15 mouse cellular contexts compared by ENCODE assay signal in the genomic region with DNA sequence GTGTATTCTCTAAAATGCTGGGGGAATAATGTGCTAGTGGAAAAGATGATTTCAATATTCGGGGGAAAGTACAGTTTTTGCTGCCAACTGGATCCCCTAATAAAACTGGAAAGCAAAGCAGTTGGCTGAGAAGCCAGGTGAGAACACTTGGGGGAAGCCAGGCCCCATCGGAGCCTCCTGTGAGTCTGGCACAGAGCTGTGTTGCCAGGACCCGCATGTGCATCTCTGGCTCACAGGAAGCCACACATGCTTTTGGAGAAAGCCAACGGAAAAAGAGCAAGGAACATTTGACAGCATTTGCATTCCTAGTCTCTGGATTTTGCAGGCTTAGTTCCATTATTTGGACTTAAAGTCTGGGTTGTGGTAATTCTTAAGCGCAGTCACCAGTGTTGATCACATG.
A peak's percentile ranks its signal among the peaks of the same experiment; 100 is the strongest.
DNase-seq lines count a peak whose midpoint lies in the region; ATAC-seq lines count a peak whose summit lies in the region.
"Had no signal": no experiment of that assay in that cellular context is flagged by ENCODE, and none has a peak within 500 bp of the region (broad histone marks: within the 10 kb centered on the region; RNA-seq: fewer than 3 reads in every experiment).

No protein-coding gene starts in this region.

- no peak overlapping the region for H3K27ac ChIP-seq in forebrain, embryonic 13.5 days
- H3K27ac ChIP-seq in forebrain, embryonic 12.5 days: no peak overlapping the region
- peak overlapping the region; percentile 17; the same call in 1 of the 2 replicates for H3K27ac ChIP-seq in heart, embryonic 15.5 days
- H3K27ac ChIP-seq in heart, embryonic 10.5 days: no peak overlapping the region
- no peak overlapping the region for H3K27ac ChIP-seq in liver, embryonic 12.5 days
- H3K27ac ChIP-seq: hindbrain, embryonic 12.5 days; intestine, embryonic 15.5 days; lung, embryonic 15.5 days had no signal

- WGBS in forebrain, embryonic 13.5 days: 81% methylated on average over 5 of the region's 5 CpGs
- 89% methylated on average over 5 of the region's 5 CpGs for WGBS in forebrain, embryonic 12.5 days
- 71% methylated on average over 5 of the region's 5 CpGs for WGBS in heart, embryonic 15.5 days
- WGBS in heart, embryonic 10.5 days: 81% methylated on average over 5 of the region's 5 CpGs
- 65% methylated on average over 5 of the region's 5 CpGs for WGBS in liver, embryonic 12.5 days (ENCODE audit: insufficient replicate concordance)

- H3K4me2 ChIP-seq in forebrain, embryonic 13.5 days: no peak overlapping the region
- H3K4me2 ChIP-seq in forebrain, embryonic 12.5 days: no peak overlapping the region
- H3K4me2 ChIP-seq in heart, embryonic 15.5 days: no peak overlapping the region
- H3K4me2 ChIP-seq in liver, embryonic 12.5 days: no peak overlapping the region
- H3K4me2 ChIP-seq: hindbrain, embryonic 12.5 days; intestine, embryonic 15.5 days; lung, embryonic 15.5 days had no signal

- no peaks in the 10 kb centered on the region for H3K9me3 ChIP-seq in forebrain, embryonic 13.5 days (replicated peaks)
- H3K9me3 ChIP-seq in forebrain, embryonic 12.5 days: no peaks in the 10 kb centered on the region
- H3K9me3 ChIP-seq in heart, embryonic 15.5 days (replicated peaks): no peaks in the 10 kb centered on the region
- H3K9me3 ChIP-seq in heart, embryonic 10.5 days: no peaks in the 10 kb centered on the region
- no peaks in the 10 kb centered on the region for H3K9me3 ChIP-seq in liver, embryonic 12.5 days (replicated peaks)
- H3K9me3 ChIP-seq: hindbrain, embryonic 12.5 days; intestine, embryonic 15.5 days; lung, embryonic 15.5 days had no signal

- no peaks in the 10 kb centered on the region for H3K36me3 ChIP-seq in forebrain, embryonic 13.5 days (ENCODE audit: poor library complexity, severe bottlenecking)
- no peaks in the 10 kb centered on the region for H3K36me3 ChIP-seq in forebrain, embryonic 12.5 days (replicated peaks)
- no peaks in the 10 kb centered on the region for H3K36me3 ChIP-seq in heart, embryonic 15.5 days
- no peaks in the 10 kb centered on the region for H3K36me3 ChIP-seq in heart, embryonic 10.5 days
- no peaks in the 10 kb centered on the region for H3K36me3 ChIP-seq in liver, embryonic 12.5 days
- H3K36me3 ChIP-seq: hindbrain, embryonic 12.5 days; intestine, embryonic 15.5 days; lung, embryonic 15.5 days had no signal

- no peaks in the 10 kb centered on the region for H3K4me1 ChIP-seq in forebrain, embryonic 13.5 days
- no peaks in the 10 kb centered on the region for H3K4me1 ChIP-seq in forebrain, embryonic 12.5 days
- no peaks in the 10 kb centered on the region for H3K4me1 ChIP-seq in heart, embryonic 15.5 days (replicated peaks)
- H3K4me1 ChIP-seq in heart, embryonic 10.5 days: 0 out of 2 replicates have a peak, but pooled peaks cover 3% of the 10 kb centered on the region
- no peaks in the 10 kb centered on the region for H3K4me1 ChIP-seq in liver, embryonic 12.5 days
- H3K4me1 ChIP-seq: hindbrain, embryonic 12.5 days; intestine, embryonic 15.5 days; lung, embryonic 15.5 days; megakaryocyte, embryonic 14.5 days had no signal

- no peaks in the 10 kb centered on the region for H3K27me3 ChIP-seq in forebrain, embryonic 13.5 days
- no peaks in the 10 kb centered on the region for H3K27me3 ChIP-seq in forebrain, embryonic 12.5 days
- no peaks in the 10 kb centered on the region for H3K27me3 ChIP-seq in heart, embryonic 15.5 days
- H3K27me3 ChIP-seq in heart, embryonic 10.5 days (ENCODE audit: insufficient read depth, poor library complexity, severe bottlenecking): no peaks in the 10 kb centered on the region
- no peaks in the 10 kb centered on the region for H3K27me3 ChIP-seq in liver, embryonic 12.5 days (replicated peaks)
- H3K27me3 ChIP-seq: hindbrain, embryonic 12.5 days; intestine, embryonic 15.5 days; lung, embryonic 15.5 days; megakaryocyte, embryonic 14.5 days had no signal

- peak; percentile 74; the same call in 1 of the 2 replicates for ATAC-seq in forebrain, embryonic 13.5 days
- ATAC-seq in forebrain, embryonic 12.5 days (ENCODE audit: low FRiP score): no peak
- no peak for ATAC-seq in heart, embryonic 15.5 days (replicated peaks; ENCODE audit: insufficient number of reproducible peaks, insufficient read depth, low FRiP score, low read depth)
- ATAC-seq in liver, embryonic 12.5 days: no peak
- ATAC-seq: intestine, embryonic 15.5 days had no signal

- no peak overlapping the region for H3K4me3 ChIP-seq in forebrain, embryonic 13.5 days
- H3K4me3 ChIP-seq in forebrain, embryonic 12.5 days (replicated peaks): no peak overlapping the region
- no peak overlapping the region for H3K4me3 ChIP-seq in heart, embryonic 15.5 days
- no peak overlapping the region for H3K4me3 ChIP-seq in heart, embryonic 10.5 days
- H3K4me3 ChIP-seq in liver, embryonic 12.5 days: no peak overlapping the region
- H3K4me3 ChIP-seq: erythroblast, embryonic 14.5 days; hindbrain, embryonic 12.5 days; intestine, embryonic 15.5 days; lung, embryonic 15.5 days; megakaryocyte, embryonic 14.5 days had no signal

- no peak overlapping the region for H3K9ac ChIP-seq in forebrain, embryonic 13.5 days
- H3K9ac ChIP-seq in forebrain, embryonic 12.5 days: no peak overlapping the region
- no peak overlapping the region for H3K9ac ChIP-seq in heart, embryonic 15.5 days
- H3K9ac ChIP-seq in liver, embryonic 12.5 days: no peak overlapping the region
- H3K9ac ChIP-seq: hindbrain, embryonic 12.5 days; intestine, embryonic 15.5 days; lung, embryonic 15.5 days had no signal

- DNase-seq in heart, embryonic 10.5 days (ENCODE audit: low spot score): no peak
- peak; percentile 18 for DNase-seq in 3T3-L1 (ENCODE audit: low read depth, low spot score)
- DNase-seq in fibroblast of lung, adult 2 months (ENCODE audit: low read depth): peak; percentile 47
- DNase-seq: adrenal gland, postnatal 10 days; liver; thymus, postnatal 4 days had no signal
